Mouse (Mus musculus) CH12.LX (cell line): ENCODE measurements around the gene Senp8. TPM values are rescaled to one million over a fixed set of nuclear protein-coding genes. Genes with fewer than 3 reads are reported as not detected.

Experiments used
- DNase-seq: peaks from one replicate; pipeline ENCODE4 v3.0.0-alpha.2; 2013; ENCODE audit errors: extremely low read depth
- H3K27ac ChIP-seq: 2 replicates; pipeline ENCODE4 v1.5.1; 2012; ENCODE audit warnings: low read depth, mild to moderate bottlenecking, control low read depth, moderate library complexity; ENCODE audit not compliant: insufficient read depth
- H3K27me3 ChIP-seq: replicated peaks from 2 replicates; pipeline ENCODE3; 2012; ENCODE audit warnings: inconsistent platforms
- H3K36me3 ChIP-seq, 2 experiments: replicated peaks in 1 of 2; 2 replicates each; pipeline versions ENCODE3 to v1.6.1; 2012; ENCODE audit warnings: inconsistent platforms in 1 of 2, low read length in 1 of 2, mild to moderate bottlenecking in 1 of 2, mixed read lengths in 1 of 2, moderate library complexity in 1 of 2; ENCODE audit not compliant: control insufficient read depth in 1 of 2, insufficient read depth in 1 of 2
- H3K4me1 ChIP-seq, 2 experiments: 2 replicates each; pipeline ENCODE4 v1.6.1; 2012; ENCODE audit warnings: inconsistent platforms in 1 of 2, moderate library complexity in 1 of 2; ENCODE audit not compliant: insufficient read depth in 2 of 2, control insufficient read depth in 1 of 2
- H3K4me2 ChIP-seq: 2 replicates; pipeline ENCODE4 v1.6.1; 2012; ENCODE audit warnings: low read depth, mild to moderate bottlenecking, control low read depth; ENCODE audit not compliant: poor library complexity, insufficient read depth, severe bottlenecking
- H3K4me3 ChIP-seq, 3 experiments: fragments of 150-350 bp in 1 of 3; sonication (generic) in 1 of 3; replicated peaks in 1 of 3; 2 replicates each; pipeline versions ENCODE3 to v1.5.1; 2011 to 2012; ENCODE audit warnings: low read depth in 2 of 3, low read length in 2 of 3, mild to moderate bottlenecking in 2 of 3, moderate library complexity in 2 of 3, control low read depth in 1 of 3, improper control_type of control experiment in 1 of 3, inconsistent platforms in 1 of 3, mixed read lengths in 1 of 3; ENCODE audit not compliant: poor library complexity in 1 of 3
- H3K79me2 ChIP-seq: replicated peaks from 2 replicates; pipeline ENCODE4 v1.6.1; 2012; ENCODE audit warnings: mild to moderate bottlenecking, moderate library complexity; ENCODE audit not compliant: control insufficient read depth, poor library complexity, insufficient read depth, severe bottlenecking; ENCODE audit errors: extremely low read depth
- H3K9ac ChIP-seq: 2 replicates; pipeline ENCODE4 v1.6.1; 2012; ENCODE audit warnings: low read depth, mild to moderate bottlenecking, control low read depth, moderate library complexity; ENCODE audit not compliant: insufficient read depth
- H3K9me3 ChIP-seq: replicated peaks from 2 replicates; pipeline ENCODE3; 2012; ENCODE audit warnings: low read length, inconsistent platforms, mixed read lengths
- BHLHE40 ChIP-seq: IDR thresholded peaks from 2 replicates; pipeline ENCODE4 v1.6.1; 2011; ENCODE audit warnings: mild to moderate bottlenecking, low read depth, low read length, improper control_type of control experiment
- CHD1 ChIP-seq: IDR thresholded peaks from 2 replicates; pipeline ENCODE4 v1.6.1; 2012; ENCODE audit warnings: low read depth, low read length, improper control_type of control experiment, inconsistent platforms
- CHD2 ChIP-seq: IDR thresholded peaks from 2 replicates; pipeline ENCODE4 v1.6.1; 2011; ENCODE audit warnings: low read length, improper control_type of control experiment
- CTCF ChIP-seq, 2 experiments: IDR thresholded peaks in 1 of 2; conservative IDR thresholded peaks in 1 of 2; 2 replicates each; pipeline ENCODE4 v1.5.1; 2011 to 2012; ENCODE audit warnings: low read depth in 2 of 2, low read length in 2 of 2, improper control_type of control experiment in 1 of 2, inconsistent platforms in 1 of 2, mild to moderate bottlenecking in 1 of 2, moderate library complexity in 1 of 2
- E2F4 ChIP-seq: IDR thresholded peaks from 2 replicates; pipeline ENCODE4 v1.6.1; 2011; ENCODE audit warnings: low read depth, low read length, improper control_type of control experiment; ENCODE audit not compliant: insufficient replicate concordance
- ELF1 ChIP-seq: IDR thresholded peaks from 2 replicates; pipeline ENCODE4 v1.6.1; 2014; ENCODE audit warnings: low read depth, mild to moderate bottlenecking, inconsistent platforms, low read length, improper control_type of control experiment
- ETS1 ChIP-seq: conservative IDR thresholded peaks from 2 replicates; pipeline ENCODE4 v1.6.1; 2012; ENCODE audit warnings: low read depth, mild to moderate bottlenecking, inconsistent platforms, low read length, improper control_type of control experiment, moderate library complexity
- GABPA ChIP-seq: IDR thresholded peaks from 2 replicates; pipeline ENCODE4 v1.6.1; 2012; ENCODE audit warnings: low read depth, low read length, improper control_type of control experiment, inconsistent platforms; ENCODE audit not compliant: insufficient replicate concordance
- HCFC1 ChIP-seq: IDR thresholded peaks from 2 replicates; pipeline ENCODE4 v1.6.1; 2012; ENCODE audit warnings: low read depth, mild to moderate bottlenecking, inconsistent platforms, low read length, improper control_type of control experiment
- JUND ChIP-seq: conservative IDR thresholded peaks from 2 replicates; pipeline ENCODE4 v1.6.1; 2011; ENCODE audit warnings: low read depth, low read length, improper control_type of control experiment
- MEF2A ChIP-seq: IDR thresholded peaks from 2 replicates; pipeline ENCODE4 v1.6.1; 2014; ENCODE audit warnings: low read depth, mild to moderate bottlenecking, inconsistent platforms, low read length, improper control_type of control experiment, borderline replicate concordance
- MXI1 ChIP-seq: IDR thresholded peaks from 2 replicates; pipeline ENCODE4 v1.6.1; 2011; ENCODE audit warnings: mild to moderate bottlenecking, low read depth, low read length, improper control_type of control experiment
- NELFE ChIP-seq: IDR thresholded peaks from 2 replicates; pipeline ENCODE4 v1.6.1; 2011; ENCODE audit warnings: low read depth, low read length, improper control_type of control experiment
- NRF1 ChIP-seq: IDR thresholded peaks from 2 replicates; pipeline ENCODE4 v1.6.1; 2014; ENCODE audit warnings: low read depth, mild to moderate bottlenecking, inconsistent platforms, low read length, improper control_type of control experiment, moderate library complexity
- POLR2AphosphoS2 ChIP-seq: IDR thresholded peaks from 2 replicates; pipeline ENCODE4 v1.6.1; 2011; ENCODE audit warnings: low read depth, low read length, improper control_type of control experiment
- UBTF ChIP-seq: IDR thresholded peaks from 2 replicates; pipeline ENCODE4 v1.6.1; 2012; ENCODE audit warnings: low read depth, mild to moderate bottlenecking, inconsistent platforms, low read length, improper control_type of control experiment, moderate library complexity
- USF2 ChIP-seq: conservative IDR thresholded peaks from 2 replicates; pipeline ENCODE4 v1.6.1; 2011; ENCODE audit warnings: low read depth, low read length, improper control_type of control experiment
- ZC3H11A ChIP-seq: IDR thresholded peaks from 2 replicates; pipeline ENCODE4 v1.6.1; 2012; ENCODE audit warnings: low read depth, mild to moderate bottlenecking, inconsistent platforms, low read length, improper control_type of control experiment
- ZKSCAN1 ChIP-seq: IDR thresholded peaks from 2 replicates; pipeline ENCODE4 v1.6.1; 2012; ENCODE audit warnings: low read depth, inconsistent platforms, low read length, improper control_type of control experiment, borderline replicate concordance
- ZNF384 ChIP-seq: IDR thresholded peaks from 2 replicates; pipeline ENCODE4 v1.6.1; 2012; ENCODE audit warnings: low read depth, low read length, improper control_type of control experiment, inconsistent platforms
- dilution Hi-C: fragments of 300-500 bp; cut with MboI; formaldehyde crosslinking; loops from 2 replicates; pipeline ENCODE4 v1.14.3; 2020; ENCODE audit warnings: low sequenced_read_pairs; ENCODE audit not compliant: extremely low pct_unique_long_range_greater_than_20kb, extremely low pct_ligation_motif_present
- in situ Hi-C: fragments of 300-500 bp; cut with MboI; formaldehyde crosslinking; loops from 3 replicates; pipeline ENCODE4 v1.14.3; 2019; ENCODE audit warnings: low sequenced_read_pairs, low pct_ligation_motif_present, low pct_unique_long_range_greater_than_20kb, mixed read lengths
- polyA plus RNA-seq: library from polyadenylated mRNA; unstranded; fragments of >175 nt; gene quantifications from 2 replicates; pipeline ENCODE4 v1.2.1, GENCODE M21; 2012; ENCODE audit warnings: low read depth; ENCODE audit not compliant: insufficient read length
- total RNA-seq, 2 experiments: library from RNA; depleted of rRNA; stranded (reverse); fragments of 300-350 nt in 1 of 2; fragments of >200 nt in 1 of 2; gene quantifications; 2 replicates each; pipeline ENCODE4 v1.2.3; 2012 to 2014

Senp8 gene
- total and polyA plus RNA-seq, 3 experiments, result 5.2 to 8.5 (median 6.1) TPM

GRCm38 (mm10) chr9:59703099-59703498 is 47.4 kb downstream of the Senp8 start:
- no peaks in the 10 kb centered on the region for H3K9me3 ChIP-seq
- DNase-seq, result no peak
- dilution Hi-C loops, result no loop called here
- no peak overlapping the region for H3K4me3 ChIP-seq
- H3K4me1 ChIP-seq, result peaks cover 7 to 33% of the 10 kb centered on the region in 2 experiments
- H3K79me2 ChIP-seq, result no peaks in the 10 kb centered on the region
- TF ChIP-seq GABPA, result no peak
- no peak for TF ChIP-seq HCFC1
- H3K4me2 ChIP-seq, result no peak overlapping the region
- no peak overlapping the region for H3K27ac ChIP-seq
- no peaks in the 10 kb centered on the region for H3K36me3 ChIP-seq
- no peak overlapping the region for H3K9ac ChIP-seq
- in situ Hi-C loops, result no loop called here
- H3K27me3 ChIP-seq, result no peaks in the 10 kb centered on the region

GRCm38 (mm10) chr9:59701094-59701493 is 49.4 kb downstream of the Senp8 start:
- Histone ChIP-seq H3K4me3 (no peak overlapping the region), H3K27me3 (peaks cover 8% of the 10 kb centered on the region)

GRCm38 (mm10) chr9:59696381-59696780 is 54.1 kb downstream of the Senp8 start:
- DNase-seq, result no peak
- no peaks in the 10 kb centered on the region for H3K79me2 ChIP-seq
- H3K27me3 ChIP-seq, result peaks cover 8% of the 10 kb centered on the region
- no peak overlapping the region for H3K4me3 ChIP-seq
- H3K9ac ChIP-seq, result no peak overlapping the region
- H3K9me3 ChIP-seq, result no peaks in the 10 kb centered on the region
- in situ Hi-C loops, result no loop called here
- dilution Hi-C loops, result no loop called here
- no peak overlapping the region for H3K27ac ChIP-seq
- H3K4me2 ChIP-seq, result no peak overlapping the region
- no peaks in the 10 kb centered on the region for H3K36me3 ChIP-seq
- 0 out of 4 replicates have a peak, but pooled peaks cover 0 to 4% of the 10 kb centered on the region in 2 experiments for H3K4me1 ChIP-seq
- TF ChIP-seq E2F4 (no peak), MXI1 (no peak), ZKSCAN1 (no peak), CHD2 (no peak), BHLHE40 (no peak), MEF2A (no peak), ZC3H11A (no peak)
- TF ChIP-seq, all 38 proteins: peak for 0

More at GRCm38 (mm10) chr9:59701094-59701493, 49.4 kb downstream of the Senp8 start:
- H3K36me3 ChIP-seq, result no peaks in the 10 kb centered on the region
- TF ChIP-seq ZNF384, result no peak
- TF ChIP-seq BHLHE40, result no peak
- no peak for TF ChIP-seq USF2
- TF ChIP-seq JUND, result no peak
- TF ChIP-seq NRF1, result no peak
- no peak for TF ChIP-seq MEF2A
- no peak for TF ChIP-seq HCFC1
- no peak for TF ChIP-seq ELF1
- TF ChIP-seq CTCF (conservative IDR thresholded peaks at IDR 0.05 in 1 of 2, IDR thresholded peaks at IDR 0.05 in 1 of 2; ENCODE audit: low read depth in 2 of 2, low read length in 2 of 2), result no peak
- TF ChIP-seq E2F4, result no peak
- TF ChIP-seq CHD1, result no peak
- TF ChIP-seq ETS1, result no peak
- TF ChIP-seq NELFE, result no peak
- no peak for TF ChIP-seq POLR2AphosphoS2
- TF ChIP-seq MXI1, result no peak
- TF ChIP-seq UBTF, result no peak
- peaks cover under 1 to 13% of the 10 kb centered on the region in 2 experiments; a peak in 3 of 4 replicates for H3K4me1 ChIP-seq
- dilution Hi-C loops (no loop called here), in situ Hi-C loops (no loop called here)
- no peak overlapping the region for H3K27ac ChIP-seq
- no peak for DNase-seq
- H3K79me2 ChIP-seq, result no peaks in the 10 kb centered on the region
- H3K9me3 ChIP-seq, result no peaks in the 10 kb centered on the region
- H3K9ac ChIP-seq, result no peak overlapping the region
- H3K4me2 ChIP-seq, result no peak overlapping the region
